Mouse (Mus musculus) retina, adult 2 months (tissue): ENCODE results near the gene Gsto1.

ENCODE experiments used
- DNase-seq: peaks from one replicate; pipeline ENCODE4 v3.0.0-alpha.2; 2012; ENCODE audit warnings: low read depth, low spot score

The Gsto1 gene

DNA sequence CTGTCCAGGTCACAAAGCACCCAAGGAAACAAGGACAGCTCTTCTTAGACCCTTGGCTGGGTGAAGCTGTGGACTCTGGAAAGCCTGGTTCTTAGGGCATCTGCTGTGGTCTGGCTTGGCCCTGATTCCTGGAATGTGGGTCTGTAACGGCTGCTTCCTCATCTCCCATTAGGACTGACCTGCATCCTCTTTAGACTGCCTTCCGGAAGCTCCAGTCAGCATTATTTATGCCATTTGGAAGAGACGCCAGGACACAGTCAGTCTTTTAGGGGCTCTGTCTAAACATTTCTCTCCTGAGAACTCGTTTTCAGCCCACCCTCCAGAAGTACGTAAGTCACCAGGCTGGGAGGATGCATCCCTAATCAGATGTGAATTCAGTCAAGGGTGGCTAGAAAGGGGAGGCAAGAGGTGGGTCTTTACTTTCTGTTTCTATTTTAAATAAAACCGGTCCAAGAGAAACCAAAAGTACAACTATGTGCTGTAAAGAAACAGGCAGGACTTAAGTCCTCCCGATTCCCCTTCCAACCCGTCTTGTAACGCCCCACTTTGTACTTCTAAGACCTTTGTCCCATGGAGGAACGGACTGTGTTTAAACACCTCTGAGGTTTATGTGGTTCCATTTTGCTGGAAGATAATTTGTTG, 35.8 kb downstream of the Gsto1 start:
- no peak for DNase-seq

DNA sequence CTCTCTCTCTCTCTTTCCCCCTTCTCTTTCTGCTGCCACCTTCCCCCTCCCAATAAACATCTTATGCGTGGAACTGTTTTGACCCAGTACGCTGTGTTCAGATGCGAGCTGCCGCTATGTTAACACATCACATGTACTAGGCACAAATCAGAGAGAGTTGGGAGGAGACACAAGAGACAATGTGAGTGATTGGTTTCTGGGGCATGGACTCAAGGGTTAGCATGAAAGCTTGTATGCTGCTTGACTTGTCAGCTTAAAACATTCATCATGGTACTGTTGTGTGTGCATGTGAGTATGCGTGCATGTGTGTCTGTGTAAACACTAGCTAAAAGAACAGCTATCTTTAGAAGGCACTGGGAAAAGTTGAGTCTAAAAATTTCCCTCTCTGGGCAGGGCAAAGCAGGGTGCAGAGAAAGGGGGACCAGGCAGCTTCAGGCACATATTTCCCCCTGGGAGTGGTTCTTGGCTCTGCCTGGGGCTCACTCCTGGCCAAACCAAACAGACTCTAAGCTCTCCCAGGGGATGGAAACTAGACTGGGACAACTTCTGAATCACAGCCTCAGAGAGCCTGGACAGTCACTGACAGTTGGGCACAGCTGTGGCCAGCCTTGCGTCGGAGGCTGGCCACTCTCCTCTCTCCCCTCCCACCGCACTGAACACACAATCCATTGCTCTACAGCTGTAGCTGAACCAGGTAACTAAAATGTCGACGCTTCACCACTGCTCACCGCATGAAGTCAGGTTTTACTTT, 37.0 kb downstream of the Gsto1 start:
- no peak for DNase-seq

DNA sequence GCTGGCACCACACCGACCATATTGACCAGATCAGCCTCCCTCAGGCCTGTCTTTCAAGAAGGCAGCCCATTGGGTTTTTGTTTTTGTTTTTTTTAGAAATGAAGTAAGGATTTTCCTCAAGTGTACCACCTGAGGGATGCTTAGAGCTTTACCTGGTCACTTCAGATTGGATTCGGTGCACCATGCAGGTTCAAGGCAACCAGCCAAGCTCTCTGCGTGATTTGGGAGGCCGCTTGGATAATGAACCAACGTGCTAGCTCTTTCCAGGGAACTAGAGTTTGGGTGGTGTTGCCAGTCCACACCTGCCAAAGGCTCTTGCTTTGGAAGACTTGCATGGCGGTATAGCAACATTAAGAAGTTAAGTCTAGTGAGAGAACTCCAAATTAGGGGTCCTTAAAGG, 38.3 kb downstream of the Gsto1 start:
- no peak for DNase-seq

DNA sequence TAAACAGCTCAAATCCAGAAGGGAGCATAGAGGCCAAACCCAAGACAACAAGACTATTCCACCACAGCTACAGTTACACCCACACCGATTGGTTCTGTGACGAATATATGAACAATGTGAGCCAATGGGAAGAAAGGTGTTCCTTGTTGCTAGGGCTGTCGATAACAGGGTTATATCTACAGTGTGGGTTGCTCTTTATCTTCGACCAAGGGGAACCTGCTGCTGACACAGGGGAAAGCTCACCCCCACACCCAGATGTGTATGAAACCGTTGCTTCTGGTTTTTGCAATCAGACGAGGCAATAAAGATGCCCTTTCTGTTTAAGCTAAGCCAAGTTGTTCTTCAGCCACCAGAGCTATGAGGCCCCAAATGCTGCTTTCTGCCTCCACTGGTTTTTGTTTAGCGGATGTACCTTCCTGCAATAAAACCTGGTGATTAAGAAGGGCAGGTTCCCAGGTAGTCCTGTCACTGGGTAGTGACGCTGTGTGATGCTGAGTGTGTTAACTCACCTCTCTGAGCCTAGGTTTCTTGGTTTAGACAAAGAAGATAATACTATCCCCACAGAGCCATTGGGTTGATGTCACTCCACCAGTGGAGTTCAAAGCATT, 43.8 kb downstream of the Gsto1 start:
- DNase-seq: no peak

DNA sequence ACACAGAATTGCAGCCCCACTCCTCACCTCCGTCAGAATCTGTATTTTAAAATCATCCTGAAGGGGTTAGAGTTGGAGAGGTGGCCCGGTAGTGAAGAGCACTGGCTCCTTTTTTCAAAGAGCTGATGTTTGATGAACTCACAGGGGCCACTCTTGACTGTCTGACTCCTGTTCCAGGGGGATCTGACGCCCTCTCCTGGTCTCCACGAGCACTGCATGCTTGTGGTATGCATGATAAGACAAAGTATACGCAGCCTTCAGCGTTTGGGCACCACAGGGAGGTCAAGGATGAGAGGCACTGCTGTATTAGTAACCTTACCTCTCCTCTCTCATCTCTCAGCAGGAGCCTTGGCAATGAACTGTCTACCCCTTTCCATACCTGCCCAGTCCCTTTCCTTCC, 45.2 kb downstream of the Gsto1 start:
- DNase-seq: no peak

DNA sequence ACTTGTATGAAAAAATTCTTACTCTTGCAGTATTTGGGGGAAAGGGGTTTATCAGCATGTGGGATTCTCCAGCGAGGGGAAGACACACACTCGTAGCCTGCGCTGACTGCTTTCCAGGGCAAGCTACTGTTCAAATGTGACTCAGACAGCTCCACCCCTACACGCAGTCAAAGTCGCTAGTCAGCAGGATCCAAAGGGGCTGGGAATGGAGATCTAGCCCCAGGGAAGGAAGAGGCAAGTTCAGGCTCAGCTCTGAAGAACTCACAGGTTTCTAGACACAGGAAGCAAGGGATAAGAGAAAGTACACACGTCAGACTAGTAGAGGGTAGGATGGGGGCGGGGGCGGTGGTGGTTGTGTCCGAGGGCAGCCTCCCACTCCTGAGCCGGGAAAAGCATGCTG, 45.8 kb downstream of the Gsto1 start:
- no peak for DNase-seq

DNA sequence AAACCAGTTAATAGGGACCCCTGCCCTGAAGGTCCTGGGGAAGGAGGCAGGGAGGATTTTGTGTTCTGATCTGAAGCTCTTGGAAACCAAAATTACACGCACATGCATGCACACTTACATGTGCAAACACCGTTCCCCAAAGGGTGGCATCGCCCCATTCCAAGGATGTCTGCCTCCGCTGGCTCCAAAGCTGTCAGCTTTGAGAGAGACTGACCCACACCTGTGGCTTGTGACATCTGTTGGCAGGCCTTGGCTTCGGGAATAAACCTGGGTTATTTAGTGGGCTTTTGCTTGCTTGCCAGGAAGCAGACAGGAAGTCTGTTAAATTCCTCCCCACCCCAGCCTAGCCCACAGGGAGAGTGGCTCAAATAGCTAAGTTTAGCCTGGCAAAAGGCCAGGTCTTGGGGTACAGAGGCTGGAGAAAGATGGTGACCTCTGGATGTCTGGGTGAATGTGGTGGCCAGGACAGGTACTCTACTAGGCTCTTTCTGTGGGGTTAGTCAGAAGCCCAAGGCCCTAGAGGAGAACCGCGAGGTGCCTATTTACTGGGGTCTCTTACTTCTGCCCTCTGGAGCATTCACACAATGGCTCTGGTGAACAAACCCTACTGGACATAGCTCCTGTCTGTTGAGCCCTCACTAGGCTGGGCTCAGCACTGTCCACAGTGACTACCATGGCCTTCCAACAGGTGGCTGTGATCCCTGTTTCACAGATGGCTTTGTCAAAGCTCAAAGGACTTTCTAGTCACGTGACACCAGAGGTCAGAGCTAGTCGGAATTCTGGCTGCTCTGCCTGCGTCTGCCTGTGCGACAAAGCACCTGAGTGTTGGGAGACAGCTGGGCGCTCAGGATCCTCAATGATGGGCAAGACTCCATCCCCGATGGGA, 47.8 kb downstream of the Gsto1 start:
- DNase-seq: no peak

DNA sequence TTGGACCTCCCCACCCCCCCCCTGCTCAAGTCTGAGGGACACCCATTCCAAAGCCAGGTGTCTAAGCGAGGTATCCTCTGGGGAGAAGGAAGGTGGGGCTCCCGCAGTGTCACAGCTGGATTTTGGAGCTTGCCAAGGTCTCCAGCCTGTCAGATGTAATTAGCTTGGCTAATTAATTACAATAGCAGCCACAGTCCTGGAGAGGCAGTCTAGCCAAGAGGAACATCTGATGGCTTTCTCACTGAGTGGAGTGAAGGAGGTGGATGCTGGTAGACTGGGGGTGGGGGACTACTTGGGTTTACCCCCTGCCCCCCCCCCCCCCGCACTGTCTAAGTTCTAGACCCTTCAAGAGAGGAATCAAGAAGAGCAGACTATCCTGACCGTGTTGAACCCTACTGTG, 48.9 kb downstream of the Gsto1 start:
- DNase-seq: no peak

DNA sequence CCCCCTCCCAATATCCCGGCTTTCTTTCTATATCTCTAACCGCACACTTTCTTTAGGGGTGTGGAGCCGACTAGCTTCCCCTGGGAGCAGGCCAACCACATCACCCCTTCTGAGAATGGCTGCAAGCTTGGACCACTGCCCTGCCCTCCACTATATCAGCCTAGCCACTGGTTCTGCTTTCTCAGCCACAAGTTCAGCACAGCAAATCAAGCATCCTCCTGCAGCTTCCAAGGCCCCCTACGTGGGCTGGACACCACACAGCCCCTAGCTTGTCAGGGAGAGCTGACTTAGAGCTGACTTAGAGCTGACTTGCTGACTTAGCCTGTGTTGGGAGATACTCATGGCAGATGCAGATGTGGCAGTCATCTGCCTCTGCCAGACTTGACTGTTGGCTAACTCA, 50.3 kb downstream of the Gsto1 start:
- no peak for DNase-seq

DNA sequence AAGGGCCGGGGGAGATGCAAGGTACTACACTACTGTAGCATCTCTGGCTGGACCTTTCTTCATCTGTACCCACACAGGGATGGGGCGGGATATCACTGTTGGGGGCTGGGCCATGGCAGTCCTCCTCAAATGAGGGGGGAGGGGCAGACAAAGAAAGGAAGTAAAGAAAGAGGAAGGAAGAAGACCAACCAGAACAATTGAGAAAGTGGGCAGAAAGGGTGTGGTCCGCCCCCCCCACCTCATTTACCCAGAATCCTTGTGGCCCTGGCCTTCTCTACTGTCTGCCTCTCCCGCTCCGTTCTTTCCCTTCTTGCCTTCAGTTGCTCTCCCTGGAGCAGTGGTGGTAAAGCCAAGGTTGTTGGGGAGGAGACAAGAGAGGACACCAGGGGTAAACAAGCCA, 50.8 kb downstream of the Gsto1 start:
- DNase-seq: no peak

DNA sequence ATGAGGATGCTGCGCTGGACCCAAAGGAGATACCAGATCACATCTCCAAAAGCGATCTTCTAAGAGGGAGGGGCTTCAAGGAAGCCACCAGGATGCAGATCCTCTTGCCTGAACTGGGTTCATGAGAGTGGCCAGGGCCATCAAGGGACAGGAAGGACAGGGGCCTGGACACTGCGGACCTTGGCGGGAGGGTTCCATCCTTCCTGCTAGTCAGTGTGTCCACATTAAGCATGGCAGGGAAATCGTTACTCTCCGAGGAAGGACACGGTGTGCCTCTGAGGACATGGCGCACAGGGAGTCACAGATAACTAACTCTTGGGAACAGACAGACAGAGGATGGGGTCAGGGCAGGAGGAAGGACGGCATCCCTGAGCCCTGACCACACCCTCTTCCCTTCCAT, 52.8 kb downstream of the Gsto1 start:
- no peak for DNase-seq

DNA sequence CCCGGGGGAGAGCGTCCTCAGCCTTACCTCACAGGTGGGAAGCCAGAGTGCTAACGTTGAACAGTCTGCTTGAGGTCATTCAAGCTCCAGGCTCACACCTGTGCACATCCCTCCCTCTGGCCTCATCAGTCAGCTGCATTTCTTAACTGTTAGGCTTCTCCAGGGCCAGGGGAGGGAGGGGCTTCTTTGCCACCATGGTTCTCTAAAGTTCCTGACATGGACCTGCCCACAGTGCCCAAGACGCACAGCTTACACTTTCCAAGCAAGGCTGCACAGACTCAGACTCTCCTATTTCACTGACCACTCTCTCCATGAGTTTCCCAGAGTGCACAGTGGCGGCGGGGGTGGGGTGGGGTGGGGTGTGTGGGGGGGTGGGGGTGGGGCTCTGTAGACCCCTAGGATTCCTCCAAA, 54.2 kb downstream of the Gsto1 start:
- DNase-seq: no peak

DNA sequence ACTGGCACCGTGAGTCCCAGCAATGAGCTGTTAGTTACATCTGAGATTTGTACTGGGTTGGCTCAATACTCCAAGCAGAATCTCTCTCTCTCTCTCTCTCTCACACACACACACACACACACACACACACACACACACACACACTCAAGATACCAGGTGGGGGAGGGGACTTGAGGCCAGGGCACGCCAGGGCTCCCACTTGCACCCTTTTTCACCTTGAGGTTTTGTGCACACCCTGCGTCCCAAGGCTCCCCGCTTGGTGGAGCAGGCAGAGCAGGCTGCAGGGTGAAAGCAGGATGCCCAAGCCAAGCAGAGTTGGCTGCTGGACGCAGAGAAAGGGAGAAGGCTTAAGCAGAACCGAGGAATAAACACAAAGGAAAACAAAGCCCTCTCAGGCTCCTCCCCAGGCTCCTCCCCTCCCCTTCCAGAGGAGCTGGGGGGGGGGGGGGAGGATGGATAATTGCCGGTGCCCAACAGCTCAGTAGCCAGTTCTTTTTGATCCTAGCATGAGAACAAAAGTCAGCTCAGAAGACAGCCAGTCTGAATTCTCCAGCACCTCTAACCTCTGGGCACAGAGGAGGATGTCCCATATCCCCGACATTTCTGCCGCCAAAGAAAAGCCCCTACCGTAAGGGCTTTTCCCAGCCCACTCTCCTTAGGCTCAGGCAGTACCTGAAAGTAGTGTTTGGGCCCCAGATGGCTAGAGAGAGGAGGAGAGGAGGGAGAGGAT, 54.8 kb downstream of the Gsto1 start:
- DNase-seq: no peak

DNA sequence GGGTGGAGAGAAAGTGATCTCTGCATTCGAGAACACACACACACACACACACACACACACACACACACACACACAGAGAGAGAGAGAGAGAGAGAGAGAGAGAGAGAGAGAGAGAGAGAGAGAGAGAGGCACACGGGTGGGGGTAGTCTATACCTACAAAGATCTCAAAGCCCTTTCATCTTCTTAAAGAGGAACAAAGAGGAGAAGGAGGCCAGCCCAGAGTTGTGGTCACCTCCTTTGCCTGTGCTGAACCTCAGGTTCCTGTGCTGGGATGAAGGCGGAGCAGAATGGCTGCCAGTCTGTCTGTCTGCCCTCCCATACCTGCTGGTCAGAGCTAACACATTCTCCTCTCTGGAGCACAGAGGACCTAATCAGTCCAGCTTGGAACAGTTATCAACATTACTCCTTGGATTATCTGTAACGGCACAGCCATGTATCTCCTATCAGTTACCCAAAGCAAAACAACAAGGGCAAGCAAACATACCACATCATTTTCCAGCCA, 55.4 kb downstream of the Gsto1 start:
- DNase-seq: no peak

DNA sequence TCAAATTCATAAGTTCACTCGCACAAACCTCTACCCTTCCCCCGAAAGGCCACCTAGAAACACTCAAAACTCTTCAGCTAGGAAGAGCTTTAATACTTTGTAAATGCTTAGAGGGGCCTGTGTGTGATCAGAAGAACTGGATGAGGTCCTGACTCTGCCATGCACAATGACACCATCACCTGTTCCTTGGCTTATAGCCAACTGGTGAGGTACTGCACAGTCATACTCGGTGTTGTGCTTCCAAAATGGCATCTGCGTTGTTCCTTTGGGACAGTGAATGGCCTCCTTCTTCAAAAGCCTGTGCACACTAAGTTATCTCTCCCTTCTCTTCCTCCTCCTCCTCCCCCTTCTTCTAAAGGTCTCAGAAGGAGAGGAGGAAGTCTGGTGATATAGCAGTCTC, 56.0 kb downstream of the Gsto1 start:
- DNase-seq: no peak

DNA sequence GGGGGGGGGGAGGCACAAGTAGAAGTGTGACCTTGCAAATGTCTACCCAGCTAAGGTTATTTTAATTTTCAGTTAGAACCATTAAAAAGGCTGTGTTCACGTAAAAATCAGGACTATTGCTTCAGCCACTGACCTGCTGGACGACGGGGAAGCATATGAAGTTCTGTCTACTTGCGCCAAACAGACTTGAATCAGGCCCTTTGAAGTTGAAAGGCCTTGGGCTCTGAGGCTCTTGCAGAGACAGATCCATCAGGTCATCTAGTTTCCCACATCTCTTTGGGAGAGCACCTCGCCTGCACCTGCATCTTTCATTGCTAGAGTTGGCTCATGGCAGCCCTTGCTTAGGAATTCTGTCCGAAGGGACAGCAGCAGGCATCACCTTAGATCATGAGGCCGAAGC, 58.6 kb downstream of the Gsto1 start:
- no peak for DNase-seq

DNA sequence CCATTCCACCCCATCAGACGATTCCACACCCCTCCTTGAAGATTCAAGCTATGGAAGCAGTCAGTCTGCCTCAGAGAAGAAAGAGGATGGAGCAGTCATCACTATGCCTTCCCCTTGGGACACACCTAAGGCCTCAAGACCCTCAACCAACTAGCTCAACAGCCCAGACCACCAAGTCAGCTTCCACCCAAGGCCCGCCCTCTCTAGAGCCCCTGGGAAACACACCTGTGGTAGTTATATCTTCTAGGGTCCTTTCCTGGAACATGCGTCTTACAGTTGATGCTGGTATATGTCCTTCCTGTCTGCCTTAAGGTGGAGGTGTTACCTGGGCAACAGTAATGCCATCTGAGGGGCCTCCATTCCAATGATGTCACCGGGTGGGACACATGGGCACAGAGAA, 59.4 kb downstream of the Gsto1 start:
- no peak for DNase-seq
